Mouse (Mus musculus) retina, embryonic 14.5 days (tissue): Measurements from ENCODE around the gene Rps16.

Experiments
- DNase-seq: peaks from one replicate; pipeline ENCODE4 v3.0.0-alpha.2; 2015; ENCODE audit warnings: low spot score

The Rps16 gene

DNA sequence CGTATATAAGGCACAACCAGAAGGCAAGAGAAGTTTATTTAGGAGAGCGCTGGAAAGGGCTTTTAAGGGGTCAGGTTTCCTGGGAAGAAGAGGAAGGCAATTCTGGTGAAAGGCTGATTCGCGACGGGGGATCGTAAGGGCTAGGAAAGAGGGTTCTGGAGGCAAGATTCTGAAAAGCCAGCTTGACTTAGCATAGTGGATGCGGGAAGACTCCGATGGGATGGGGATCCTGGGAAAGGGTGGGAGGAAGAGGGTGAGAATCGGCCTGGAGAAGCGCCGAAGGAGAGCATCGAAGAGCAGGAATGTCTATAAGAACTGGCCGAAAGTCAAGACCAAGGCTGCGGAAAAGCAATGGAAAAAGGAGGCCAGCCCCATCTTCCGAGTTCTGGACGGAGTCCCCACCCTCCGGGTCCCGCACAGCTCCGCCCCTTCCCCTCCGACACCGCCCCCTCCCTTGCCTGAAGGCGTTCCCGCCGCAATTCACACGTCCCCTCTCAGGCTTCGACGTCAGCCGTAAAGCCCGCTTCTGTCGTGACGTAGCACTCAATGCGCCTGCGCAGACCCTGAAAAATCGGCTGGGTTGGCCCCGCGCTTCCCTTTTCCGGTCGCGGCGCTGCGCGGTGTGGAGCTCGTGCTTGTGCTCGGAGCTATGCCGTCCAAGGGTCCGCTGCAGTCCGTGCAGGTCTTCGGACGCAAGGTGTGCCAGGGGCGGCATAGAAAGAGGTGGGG, at the start of gene Rps16:
Gene Rps16, plus strand, starts transcription at position 498 of the 729 bp plus-strand sequence.
- DNase-seq: peak; percentile 99

DNA sequence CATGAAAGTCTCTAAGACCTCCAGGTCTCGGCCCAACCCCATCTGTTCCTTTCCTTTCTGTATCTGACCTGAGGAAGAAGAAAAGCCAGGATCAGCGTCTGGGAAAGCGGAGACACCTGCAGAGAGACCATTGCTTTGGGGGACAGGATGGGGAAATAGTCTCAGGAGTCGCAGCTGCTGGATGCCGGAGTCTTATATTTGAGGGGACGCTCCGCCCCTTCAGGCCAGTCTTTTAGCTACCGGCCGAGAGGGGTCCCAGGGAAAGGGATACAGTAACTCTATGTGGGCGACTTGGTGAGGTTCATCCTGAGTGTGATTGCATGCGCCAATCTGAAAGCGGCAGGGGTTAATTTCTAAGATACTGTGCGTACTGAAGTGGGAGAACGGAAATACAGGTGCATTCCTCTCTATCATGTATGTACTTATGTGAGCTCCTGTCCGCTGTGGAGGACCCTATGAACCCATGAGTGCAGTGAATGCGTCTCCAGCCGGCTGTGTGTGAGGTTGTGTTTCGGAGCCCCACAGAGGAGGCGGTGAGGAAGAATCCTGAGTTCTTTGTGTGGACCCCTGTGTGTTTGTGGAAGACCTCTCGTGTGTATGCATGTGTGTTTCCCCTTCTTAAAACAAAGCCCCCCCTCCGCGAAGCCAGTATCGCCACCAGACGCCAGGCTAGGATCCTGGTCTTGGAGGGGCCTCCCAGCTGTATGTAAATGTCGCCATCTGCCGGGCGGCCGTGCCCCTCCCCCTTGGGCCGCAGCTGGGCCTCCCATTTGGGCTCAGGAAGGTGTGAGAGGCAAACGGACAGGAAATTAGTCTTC, 48.6 kb upstream of the Rps16 start, which contains the start of gene Dll3:
Gene Dll3, minus strand, starts transcription at position 623 of the 818 bp plus-strand sequence.
- peak; percentile 83 for DNase-seq

DNA sequence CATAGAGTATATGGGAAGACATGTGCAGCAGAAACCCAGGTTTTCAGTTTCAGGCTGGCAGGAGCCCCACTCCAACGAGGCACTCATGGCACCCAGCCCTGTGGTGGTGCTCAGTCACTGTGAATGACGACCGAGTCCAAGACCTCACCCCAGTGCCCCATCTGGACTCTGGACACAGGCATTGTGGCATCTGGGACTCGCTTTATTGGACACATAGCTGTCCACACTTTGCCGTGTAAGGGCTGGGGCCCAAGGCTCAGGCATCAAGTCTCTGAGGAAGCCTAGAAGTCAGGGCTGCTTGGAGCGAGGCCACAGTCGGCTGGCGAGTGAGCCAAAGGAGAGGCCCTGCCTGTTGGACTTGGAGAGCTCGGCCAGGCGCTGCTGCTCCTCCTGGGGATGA, 44.8 kb upstream of the Rps16 start:
- no peak for DNase-seq

- DNase-seq: no peak
Measured at GRCm38 (mm10) chr7:28306216-28306615, 44.2 kb upstream of the Rps16 start.

GRCm38 (mm10) chr7:28309737-28310136, 40.7 kb upstream of the Rps16 start:
- peak; percentile 57 for DNase-seq

DNA sequence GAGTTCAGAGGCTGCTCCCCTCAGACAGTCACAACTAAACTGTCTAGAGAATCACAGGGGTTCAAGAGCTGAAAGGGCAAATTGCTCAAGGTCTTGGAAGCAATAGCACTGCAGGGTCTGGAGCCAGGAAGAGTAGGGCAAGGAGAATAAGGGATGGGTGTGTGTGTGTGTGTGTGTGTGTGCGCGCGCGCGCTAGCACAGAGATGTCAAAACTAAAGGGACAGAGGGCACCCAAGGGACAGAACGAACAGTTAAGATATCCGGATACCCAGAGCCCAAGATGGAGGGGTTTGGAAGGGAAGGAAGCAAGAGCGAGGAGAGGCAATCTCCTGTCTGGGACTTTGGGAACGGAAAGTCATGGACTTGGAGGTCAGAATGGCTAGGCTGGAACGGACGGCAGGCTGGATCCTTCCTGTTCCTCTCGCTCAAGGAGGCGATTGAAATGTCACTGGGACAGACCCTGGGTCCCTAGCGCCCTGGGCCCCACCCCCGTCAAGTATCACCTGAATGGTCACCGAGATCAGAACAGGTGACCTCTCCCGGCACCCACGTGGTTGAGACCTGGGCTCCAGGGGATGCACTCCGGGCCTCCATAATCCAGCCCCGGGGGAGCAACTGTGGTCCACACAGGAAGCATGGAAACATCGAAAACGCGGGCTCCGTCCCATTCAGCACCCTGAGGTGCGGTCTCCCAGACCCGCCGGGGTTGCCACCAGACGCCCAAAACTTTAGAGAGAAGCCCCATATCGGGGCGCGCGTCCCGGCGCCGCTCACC, 39.1 kb upstream of the Rps16 start:
- DNase-seq: peak; percentile 15

DNA sequence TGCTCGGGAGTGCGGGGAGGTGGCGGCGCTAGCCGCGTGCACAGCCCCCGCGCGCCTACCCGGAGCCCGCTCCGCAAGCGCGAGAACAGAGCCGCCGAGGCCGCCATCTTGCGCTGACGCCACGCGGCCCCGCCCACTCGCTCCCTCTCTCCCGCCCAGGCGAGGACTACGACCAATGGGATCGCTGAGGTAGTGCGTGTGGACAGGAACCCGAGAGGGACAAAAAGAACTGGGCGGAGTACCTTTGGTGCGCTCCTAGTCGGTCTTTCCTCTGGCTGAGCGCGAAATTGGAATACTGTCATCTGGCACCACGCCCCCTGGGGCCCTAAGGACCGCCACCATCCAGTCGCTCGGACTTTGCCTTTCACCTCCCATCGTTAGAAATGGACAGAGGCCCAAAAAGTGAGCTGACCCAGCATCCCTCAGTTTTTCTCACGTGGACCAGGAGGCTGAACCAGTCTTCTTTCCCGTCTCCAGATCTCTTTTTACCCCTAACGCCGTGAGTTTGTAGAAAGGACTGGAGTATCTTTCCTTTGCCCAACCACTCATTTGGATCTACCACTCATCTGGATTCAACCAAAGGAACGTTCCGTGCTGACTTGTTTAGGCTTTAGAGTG, 38.4 kb upstream of the Rps16 start, which contains the start of gene Timm50:
Gene Timm50, minus strand, starts transcription at position 147 of the 618 bp plus-strand sequence.
- DNase-seq: peak; percentile 99

DNA sequence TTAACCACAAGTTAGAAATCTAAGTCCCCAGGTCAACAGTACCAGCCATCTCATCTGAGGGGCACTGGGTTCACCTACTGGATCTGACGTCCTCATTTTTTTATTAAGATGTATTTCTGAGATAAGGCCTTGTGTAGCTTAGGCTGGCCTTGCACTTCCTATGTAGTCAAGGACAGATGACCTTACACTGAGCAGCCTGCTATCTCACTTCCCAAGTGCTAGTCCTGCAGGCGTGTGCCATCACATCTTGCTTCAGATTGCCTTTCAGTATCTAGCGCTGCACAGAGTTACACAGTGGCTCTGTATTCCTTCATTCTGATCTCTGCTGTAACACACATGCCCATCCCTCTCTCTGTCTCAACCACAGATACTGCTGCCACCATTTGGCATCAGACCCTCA, 32.4 kb upstream of the Rps16 start:
- DNase-seq: no peak

DNA sequence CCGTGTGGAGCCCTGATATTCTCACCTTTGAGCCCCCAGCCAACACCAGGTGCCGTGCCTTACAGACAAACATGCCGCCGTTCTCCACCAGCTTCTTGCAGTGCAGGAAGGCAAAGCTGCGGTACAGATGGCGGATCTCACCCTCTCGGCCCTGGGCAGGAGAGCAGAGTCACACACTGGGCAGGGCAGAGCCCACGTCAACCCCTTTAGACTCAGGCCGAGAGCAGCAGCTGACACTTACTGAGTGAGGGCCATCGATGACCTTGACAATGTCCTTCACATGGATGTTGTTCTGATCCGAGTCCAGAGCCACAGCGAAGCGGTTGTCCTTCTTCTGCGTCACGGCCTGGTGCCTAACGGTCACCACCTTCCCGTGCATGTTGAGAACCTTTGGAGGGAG, 31.7 kb upstream of the Rps16 start:
- DNase-seq: no peak

DNA sequence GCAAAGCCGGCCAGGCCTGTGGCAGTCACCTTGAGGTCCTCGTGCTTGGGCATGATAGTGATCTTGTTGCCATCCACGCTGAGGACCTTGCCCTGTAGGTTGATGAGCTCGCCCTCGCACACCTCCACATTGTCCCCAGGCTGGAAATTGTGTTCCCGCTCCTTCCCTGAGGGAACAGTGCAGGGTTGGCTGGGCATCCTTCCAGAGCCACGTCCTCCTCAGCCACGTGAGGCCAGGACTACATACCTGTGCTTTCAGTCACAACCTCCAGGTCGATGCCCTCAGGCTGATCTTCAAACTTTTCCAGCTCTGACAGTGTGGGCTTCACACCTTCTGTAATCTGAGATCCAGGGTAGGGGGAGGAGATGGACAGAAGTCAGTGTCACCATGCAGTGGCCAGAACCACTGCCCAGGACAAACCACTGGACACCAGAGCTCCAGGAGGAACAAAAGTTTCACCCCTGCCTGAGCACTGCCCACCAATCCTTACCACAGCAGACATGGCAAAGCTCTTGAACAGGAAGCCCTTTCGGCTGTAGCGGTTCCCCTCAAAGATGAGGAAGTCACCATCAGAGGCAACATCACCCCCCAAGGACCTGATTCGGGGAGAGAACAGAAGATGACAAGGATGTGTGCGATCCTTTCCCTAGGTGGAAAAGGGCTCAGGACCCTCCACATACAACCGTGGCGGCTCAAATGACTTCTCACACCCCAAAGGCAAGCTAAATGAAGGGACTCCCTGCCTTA, 28.3 kb upstream of the Rps16 start:
- no peak for DNase-seq

GRCm38 (mm10) chr7:28325293-28325692, 25.2 kb upstream of the Rps16 start:
- no peak for DNase-seq

DNA sequence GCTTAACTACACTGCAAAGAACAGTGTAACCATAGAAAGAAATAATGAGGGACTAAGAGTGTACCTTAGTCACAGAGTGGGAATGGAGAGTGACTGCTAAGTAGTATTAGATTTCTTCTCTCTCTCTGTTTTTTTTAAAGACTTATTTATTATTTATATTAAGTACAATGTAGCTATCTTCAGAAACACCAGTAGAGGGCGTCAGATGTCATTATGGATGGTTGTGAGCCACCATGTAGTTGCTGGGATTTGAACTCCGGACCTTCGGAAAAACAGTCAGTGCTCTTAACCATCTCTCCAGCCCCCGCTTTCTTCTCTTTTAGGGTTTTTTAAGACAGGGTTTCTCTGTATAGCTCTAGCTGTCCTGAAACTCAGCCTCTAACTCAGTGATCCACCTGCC, 24.0 kb upstream of the Rps16 start:
- DNase-seq: peak; percentile 31

DNA sequence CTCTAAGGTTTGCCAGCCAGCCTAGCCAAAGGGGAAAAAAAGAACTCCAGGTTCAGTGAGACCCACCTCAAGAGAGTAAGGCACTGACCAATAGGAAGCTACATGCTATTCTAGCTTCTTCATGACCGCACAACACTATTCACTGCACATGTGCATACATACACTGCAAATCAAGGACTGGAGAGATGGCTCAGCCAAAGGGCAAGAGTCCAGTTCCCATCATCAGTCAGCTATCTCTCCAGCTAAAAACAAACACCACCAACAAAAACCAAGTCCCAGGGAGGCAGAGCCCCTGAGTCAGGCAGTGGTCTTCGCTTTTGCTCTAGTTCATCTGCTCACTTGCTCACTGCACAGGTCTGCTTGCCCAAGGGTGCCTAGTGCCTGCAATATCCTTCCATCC, 22.2 kb upstream of the Rps16 start:
- DNase-seq: no peak

GRCm38 (mm10) chr7:28334534-28334933, 15.9 kb upstream of the Rps16 start:
- DNase-seq: no peak

- DNase-seq: no peak
Measured at GRCm38 (mm10) chr7:28335471-28335870, 15.0 kb upstream of the Rps16 start.

DNA sequence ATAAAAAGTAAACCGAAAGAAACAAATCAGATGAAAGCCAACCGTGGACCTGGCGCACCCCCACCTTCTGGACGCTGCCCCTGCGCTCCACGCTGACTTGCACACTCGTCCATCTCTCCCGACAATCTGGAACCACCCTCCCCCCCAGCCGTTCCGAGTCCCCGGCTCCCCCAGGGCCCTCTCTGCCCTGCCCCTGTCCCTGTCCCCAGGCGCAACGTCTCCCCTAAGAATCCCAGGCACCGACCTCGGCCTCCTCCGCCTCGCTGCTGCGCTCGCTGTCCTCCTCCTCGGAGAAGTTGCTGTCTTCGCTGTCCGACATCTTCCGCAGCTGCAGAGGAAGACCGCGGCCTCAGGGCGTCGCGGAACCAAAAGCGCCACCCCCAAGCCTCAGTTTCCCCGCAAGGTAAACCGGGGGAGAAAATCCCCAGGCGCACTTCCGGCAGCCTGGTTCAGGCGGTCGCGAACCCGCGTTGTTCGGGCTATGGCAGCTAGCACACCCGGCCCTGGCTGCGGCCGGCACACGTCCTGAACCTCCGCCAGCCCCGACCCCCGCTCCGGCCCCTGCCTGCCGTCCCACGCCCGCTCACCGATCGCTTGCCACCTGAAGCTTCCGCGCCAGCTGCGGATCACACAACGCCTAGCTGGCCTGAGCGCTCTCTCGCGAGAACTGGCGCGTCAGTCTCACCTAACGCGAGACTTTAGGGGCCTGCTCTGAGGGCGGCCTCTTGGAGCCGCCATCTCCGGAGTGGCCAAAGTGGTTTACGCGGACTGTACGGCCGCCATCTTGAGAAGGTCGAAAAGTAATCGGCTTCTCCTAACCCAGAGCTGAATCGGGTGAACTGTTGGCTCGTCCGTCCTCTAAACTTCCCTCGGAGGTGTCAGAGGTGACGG, 12.1 kb upstream of the Rps16 start, which contains the start of gene Supt5:
Gene Supt5, minus strand, starts transcription at position 639 of the 891 bp plus-strand sequence.
- DNase-seq: peak; percentile 99

DNA sequence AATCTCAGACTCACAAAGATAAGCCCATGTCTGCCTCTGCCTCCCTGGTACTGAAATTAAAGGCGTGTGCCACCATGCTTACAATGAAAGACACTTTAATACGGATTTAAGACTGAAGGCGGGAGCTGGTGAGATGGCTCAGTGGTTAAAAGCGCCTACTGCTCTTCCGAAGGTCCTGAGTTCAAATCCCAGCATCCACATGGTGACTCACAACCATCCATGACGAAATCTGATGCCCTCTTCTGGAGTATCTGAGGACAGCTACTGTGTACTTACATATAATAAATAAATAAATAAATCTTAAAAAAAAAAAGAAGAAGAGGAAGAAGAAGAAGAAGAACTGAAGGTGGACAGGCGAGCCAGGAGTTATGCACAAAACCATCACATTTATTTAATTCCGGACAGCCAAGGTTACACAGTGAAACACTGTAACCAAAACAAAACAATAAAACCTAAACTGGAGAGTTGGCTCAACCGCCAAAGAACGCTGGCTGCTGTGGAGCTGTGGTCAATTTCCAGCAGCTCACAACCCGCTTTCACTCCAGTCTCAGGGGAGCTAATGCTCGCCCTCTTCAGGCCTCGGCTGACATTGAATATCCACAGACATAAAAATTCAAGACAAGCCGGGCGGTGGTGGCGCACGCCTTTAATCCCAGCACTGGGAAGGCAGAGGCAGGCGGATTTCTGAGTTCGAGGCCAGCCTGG, 11.1 kb upstream of the Rps16 start:
- DNase-seq: peak; percentile 59

DNA sequence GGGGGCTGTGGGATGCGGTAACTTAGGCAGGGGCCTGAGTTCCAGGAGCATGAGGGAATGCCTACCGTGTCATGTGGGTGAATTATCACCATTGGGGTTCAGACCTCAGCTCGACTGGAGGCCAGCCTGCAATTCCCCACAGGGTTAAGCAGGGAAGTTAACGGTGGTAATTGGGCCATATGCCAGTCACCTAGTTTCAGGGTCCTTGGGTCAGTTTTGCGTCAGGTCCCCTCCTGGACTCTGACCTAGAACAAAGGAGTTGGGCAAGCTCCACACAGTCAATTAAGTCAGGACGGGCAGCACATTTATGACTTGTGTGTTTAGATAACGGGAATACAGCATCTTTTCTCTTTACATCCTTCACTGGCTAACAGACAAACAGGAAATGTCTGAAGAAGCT, 9.1 kb upstream of the Rps16 start:
- no peak for DNase-seq

DNA sequence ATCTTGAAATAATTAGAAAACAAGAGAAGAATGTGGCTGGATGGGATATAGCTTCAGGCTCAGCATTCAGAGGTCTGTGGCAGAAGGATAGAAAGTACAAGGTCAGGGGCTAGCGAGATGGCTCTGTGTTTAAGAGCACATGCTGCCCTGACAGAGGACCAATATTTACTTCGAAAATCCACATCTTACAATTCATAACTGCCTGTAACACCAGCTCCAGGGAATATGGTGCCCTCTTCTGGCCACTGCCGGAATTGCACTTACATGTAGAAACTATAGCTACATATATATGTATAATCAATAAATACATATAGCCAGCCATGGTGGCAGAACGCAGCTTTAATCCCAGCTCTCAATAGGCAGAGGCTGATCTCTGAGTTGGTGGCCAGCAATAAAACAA, 5.8 kb upstream of the Rps16 start:
- peak; percentile 89 for DNase-seq
